Comparison of ENCODE assay signal across 8 mouse cellular contexts in the genomic region with DNA sequence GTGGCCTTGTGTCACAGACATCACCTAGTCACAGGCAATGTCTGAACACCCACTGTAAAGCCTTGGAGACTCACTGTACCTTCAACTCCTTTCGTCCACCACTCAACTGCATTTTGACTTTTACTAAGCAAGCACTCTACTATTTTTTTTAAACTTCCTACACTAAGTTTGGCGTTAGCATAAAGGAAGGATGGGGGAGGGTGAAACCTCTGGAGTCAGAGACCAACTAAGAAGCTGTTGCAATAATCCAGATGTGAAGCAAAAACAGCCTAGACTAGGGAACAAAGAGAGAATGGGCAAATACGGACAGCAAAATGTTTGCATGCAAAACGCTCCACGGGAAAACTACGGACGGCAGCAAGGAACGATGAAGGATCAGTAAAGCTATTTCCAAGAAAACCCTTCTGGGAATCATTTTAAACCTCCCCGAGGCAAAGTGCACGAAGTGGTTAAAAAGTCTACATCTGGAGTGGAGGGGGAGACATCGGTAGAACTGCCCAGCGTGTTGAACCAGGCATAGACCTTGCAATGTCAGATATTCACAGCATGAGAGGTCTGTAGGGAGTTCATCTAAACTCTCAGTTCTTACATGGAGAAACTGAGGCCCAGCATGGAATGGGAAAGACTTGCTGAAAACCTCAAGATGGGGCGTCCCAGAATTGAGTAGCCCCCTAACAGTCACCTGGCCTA. TPM values are rescaled to one million over a fixed set of nuclear protein-coding genes. Genes with fewer than 3 reads are reported as not detected.
DNase-seq lines count a peak whose midpoint lies in the region; ATAC-seq and TF ChIP-seq lines count a peak whose summit lies in the region.

No protein-coding gene starts in this region.

- no peaks in the 10 kb centered on the region for H3K27me3 ChIP-seq in thymus, adult 2 months (ENCODE audit: control insufficient read depth, insufficient read depth, low read length)
- H3K27me3 ChIP-seq in limb, embryonic 12.5 days = no peaks in the 10 kb centered on the region
- H3K27me3 ChIP-seq in small intestine, adult 2 months (ENCODE audit: control insufficient read depth, insufficient read depth, low read length) = no peaks in the 10 kb centered on the region

- DNase-seq in CD4-positive, CD25-positive, alpha-beta regulatory T cell, adult 2 months (ENCODE audit: low read depth, low spot score) = peak; percentile 17
- DNase-seq in thymus, adult 2 months = peak; percentile 10
- DNase-seq in thymus, adult 18-20 months = no peak
- DNase-seq in left cerebral cortex, adult 9 months (ENCODE audit: low spot score in 2 of 2) = no peak
- DNase-seq in right cerebral cortex, adult 18-20 months = no peak

- no peak for TF ChIP-seq POLR2A in thymus, adult 2 months (IDR thresholded peaks at IDR 0.05; ENCODE audit: control insufficient read depth, extremely low read depth, insufficient read depth, low read length, poor library complexity)
- no peak for TF ChIP-seq POLR2A in small intestine, adult 2 months (IDR thresholded peaks at IDR 0.05; ENCODE audit: low read depth, low read length)

- H3K27ac ChIP-seq in thymus, adult 2 months (ENCODE audit: control insufficient read depth, insufficient read depth, low read length) = peak overlapping the region; percentile 70
- peak overlapping the region; percentile 70 for H3K27ac ChIP-seq in limb, embryonic 12.5 days
- 0 out of 2 replicates have a peak overlapping the region, but pooled peaks have one; percentile 32 for H3K27ac ChIP-seq in small intestine, adult 2 months (ENCODE audit: insufficient read depth, low read depth, low read length)

- no peak for ATAC-seq in CD4-positive, CD25-positive, alpha-beta regulatory T cell, adult 4 months
- 0 out of 2 replicates have a peak, but pooled peaks have one; percentile 8 for ATAC-seq in limb, embryonic 12.5 days (ENCODE audit: insufficient number of reproducible peaks, insufficient read depth, low FRiP score, low TSS enrichment, low read depth)

- H3K9me3 ChIP-seq in limb, embryonic 12.5 days = no peaks in the 10 kb centered on the region

- no peaks in the 10 kb centered on the region for H3K36me3 ChIP-seq in thymus, adult 2 months (ENCODE audit: control insufficient read depth, insufficient read depth, low read length)
- peaks cover 15% of the 10 kb centered on the region for H3K36me3 ChIP-seq in limb, embryonic 12.5 days
- H3K36me3 ChIP-seq in small intestine, adult 2 months (ENCODE audit: control insufficient read depth, insufficient read depth, low read length) = no peaks in the 10 kb centered on the region

- WGBS in thymus, adult 2 months = 2% methylated on average over 13 of the region's 13 CpGs
- 8% methylated on average over 13 of the region's 13 CpGs for WGBS in limb, embryonic 12.5 days
- 4% methylated on average over 13 of the region's 13 CpGs for WGBS in small intestine, adult 2 months

- H3K9ac ChIP-seq in limb, embryonic 12.5 days (replicated peaks) = peak overlapping the region; percentile 92

- peaks cover 15% of the 10 kb centered on the region for H3K4me1 ChIP-seq in thymus, adult 2 months (replicated peaks; ENCODE audit: control insufficient read depth, insufficient read depth, low read length)
- H3K4me1 ChIP-seq in limb, embryonic 12.5 days (replicated peaks) = peaks cover 20% of the 10 kb centered on the region
- peaks cover 2% of the 10 kb centered on the region for H3K4me1 ChIP-seq in small intestine, adult 2 months (ENCODE audit: control insufficient read depth, insufficient read depth, insufficient read length, low read length)

- peak overlapping the region; percentile 88 for H3K4me2 ChIP-seq in limb, embryonic 12.5 days

- no peak for TF ChIP-seq CTCF in thymus, adult 2 months (IDR thresholded peaks at IDR 0.05; ENCODE audit: borderline replicate concordance, control insufficient read depth, extremely low read depth, insufficient read depth, low read length, poor library complexity)
- no peak for TF ChIP-seq CTCF in small intestine, adult 2 months (IDR thresholded peaks at IDR 0.05; ENCODE audit: extremely low read depth, insufficient read length, insufficient replicate concordance, low read depth, low read length)

- H3K4me3 ChIP-seq in thymus, adult 2 months (ENCODE audit: control insufficient read depth, insufficient read depth, low read length) = peak overlapping the region; percentile 96
- peak overlapping the region; percentile 100 for H3K4me3 ChIP-seq in limb, embryonic 12.5 days (replicated peaks)
- H3K4me3 ChIP-seq in small intestine, adult 2 months (ENCODE audit: low read depth, low read length) = peak overlapping the region; percentile 98

RNA-seq across cellular contexts. Expression of a gene that starts 0.9 kb away (rescaled TPM):
- polyA plus RNA-seq in CD4-positive, CD25-positive, alpha-beta regulatory T cell, adult 4 months (2017; shearing (Covaris generic)) = 1 to 10 TPM; 1.4 TPM
- polyA plus RNA-seq in thymus, adult 2 months (2012; rRNA removed) = 22.0 and 27.6 TPM in 2 replicates
- polyA plus RNA-seq in limb, embryonic 12.5 days (2016; fragmentation: Nextera tagmentation; extraction: Ambion mirVana) = 8.7 and 8.9 TPM in 2 replicates
- 3.6 and 4.2 TPM in 2 replicates for polyA plus RNA-seq in small intestine, adult 2 months (2012; rRNA removed)

RNA-seq across cellular contexts. Expression of a gene that starts 38.1 kb away (rescaled TPM):
- 10 to 100 TPM; 18.3 to 24.0 TPM for polyA plus RNA-seq in CD4-positive, CD25-positive, alpha-beta regulatory T cell, adult 4 months (2017; shearing (Covaris generic))
- 14.9 and 16.7 TPM in 2 replicates for polyA plus RNA-seq in thymus, adult 2 months (2012; rRNA removed)
- polyA plus RNA-seq in limb, embryonic 12.5 days (2016; fragmentation: Nextera tagmentation; extraction: Ambion mirVana) = 18.4 and 18.7 TPM in 2 replicates
- polyA plus RNA-seq in small intestine, adult 2 months (2012; rRNA removed) = 4.2 and 7.7 TPM in 2 replicates

RNA-seq across cellular contexts. Expression of a gene that starts 58.9 kb away (rescaled TPM):
- 10 to 100 TPM in 1 of 2 experiments, 1 to 10 TPM in 1; 7.2 to 14.4 TPM for polyA plus RNA-seq in CD4-positive, CD25-positive, alpha-beta regulatory T cell, adult 4 months (2017; shearing (Covaris generic))
- polyA plus RNA-seq in thymus, adult 2 months (2012; rRNA removed) = 18.8 and 20.4 TPM in 2 replicates
- 4.8 and 5.2 TPM in 2 replicates for polyA plus RNA-seq in limb, embryonic 12.5 days (2016; fragmentation: Nextera tagmentation; extraction: Ambion mirVana)
- polyA plus RNA-seq in small intestine, adult 2 months (2012; rRNA removed) = 4.5 and 9.5 TPM in 2 replicates

Comparison
In these comparisons a context has a peak if more than half of its experiments do, and no peak if none do; other contexts are left out.
1. DNase-seq: peak in CD4-positive, CD25-positive, alpha-beta regulatory T cell, adult 2 months (single experiment) and thymus, adult 2 months (single experiment); none in thymus, adult 18-20 months (0 of 2), left cerebral cortex, adult 9 months (0 of 2) and right cerebral cortex, adult 18-20 months (single experiment).
2. Peak in every context shown above with its lines, with median percentiles within 50 percentile points of each other: H3K27ac ChIP-seq and H3K4me3 ChIP-seq.